Mouse (Mus musculus) MEL-GATA-1-ER (cell line): ENCODE measurements at regions not wholly inside any gene's neighbourhood (a gene's known extent, or its start where the extent isn't known, plus 50 kb on each side); places are given as distances from the start of the nearest gene placed in this dataset.

Experiments
- DNase-seq: peaks from one replicate; pipeline ENCODE4 v3.0.0-alpha.2; 2012; ENCODE audit warnings: low read depth; ENCODE audit errors: extremely low read depth

DNA sequence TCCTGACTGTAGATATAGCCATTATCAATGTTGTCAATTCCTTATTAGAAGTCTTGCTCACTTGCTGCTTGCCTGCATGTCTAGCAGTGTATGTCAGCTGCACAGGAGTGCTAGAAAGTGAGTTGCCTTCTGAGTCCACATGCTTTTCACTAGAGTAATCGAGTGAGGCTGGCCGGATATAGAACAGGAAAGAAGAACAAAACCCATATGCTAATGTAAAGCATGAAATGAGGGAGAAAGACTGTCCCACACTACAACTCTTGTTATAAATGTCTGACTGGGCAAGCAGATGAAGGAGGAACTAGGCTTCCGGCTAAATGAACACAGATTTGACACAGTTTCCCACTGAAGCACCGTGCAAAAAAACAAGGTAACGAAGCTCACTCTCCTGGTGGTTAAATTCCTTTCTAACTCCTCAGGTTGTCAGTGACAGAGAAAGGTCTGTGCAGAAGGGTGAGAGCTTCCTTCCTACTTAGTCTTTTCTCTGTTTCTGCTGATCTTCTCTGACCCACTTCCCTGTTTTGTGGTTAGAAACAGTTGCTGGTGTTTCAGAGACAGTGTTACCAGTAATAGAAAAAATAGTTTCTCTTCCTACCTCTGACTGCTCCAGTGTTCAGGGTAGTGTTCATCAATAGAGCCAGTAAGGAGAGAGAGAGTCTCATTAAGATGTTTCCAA, 399.0 kb downstream of the Atp23 start:
- DNase-seq, result peak; percentile 19

DNA sequence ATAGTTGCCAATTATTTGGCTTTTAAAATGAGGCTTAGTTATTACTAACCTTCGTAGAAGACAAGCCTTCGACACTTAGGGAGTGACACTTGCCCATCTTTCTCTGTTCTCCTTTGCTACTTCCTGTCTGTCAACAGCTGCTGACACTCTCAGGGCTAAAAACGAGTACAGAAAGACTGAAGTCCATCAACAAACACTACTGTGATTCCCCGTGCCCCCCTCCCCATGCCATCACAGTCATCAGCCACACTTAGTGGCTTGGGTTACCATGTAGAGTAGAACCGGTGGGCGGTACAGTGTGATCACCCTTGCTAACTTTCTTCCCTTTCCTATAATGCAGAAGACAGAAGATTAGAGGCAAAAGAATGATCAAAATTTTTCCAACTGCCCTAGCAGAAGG, 402.4 kb downstream of the Atp23 start:
- no peak for DNase-seq

DNA sequence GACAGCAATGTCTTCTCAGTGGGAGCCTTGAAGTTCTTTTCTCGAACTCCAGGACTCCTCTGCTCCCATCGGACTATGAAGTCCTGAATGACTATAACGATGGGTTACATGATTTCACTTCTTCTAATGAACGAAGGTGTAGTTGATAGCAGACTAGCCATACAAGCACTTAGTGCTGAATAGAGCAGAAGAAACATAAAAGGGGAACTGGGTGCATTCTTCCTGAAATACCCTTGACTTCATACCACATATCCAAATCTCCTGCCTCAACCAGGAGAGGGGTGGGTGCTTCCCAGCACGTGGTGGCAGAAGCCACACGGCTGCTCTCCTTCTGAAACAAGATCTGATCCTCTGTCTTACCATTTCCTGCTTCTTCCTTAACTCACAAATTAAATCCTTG, 407.4 kb downstream of the Atp23 start:
- DNase-seq, result no peak

DNA sequence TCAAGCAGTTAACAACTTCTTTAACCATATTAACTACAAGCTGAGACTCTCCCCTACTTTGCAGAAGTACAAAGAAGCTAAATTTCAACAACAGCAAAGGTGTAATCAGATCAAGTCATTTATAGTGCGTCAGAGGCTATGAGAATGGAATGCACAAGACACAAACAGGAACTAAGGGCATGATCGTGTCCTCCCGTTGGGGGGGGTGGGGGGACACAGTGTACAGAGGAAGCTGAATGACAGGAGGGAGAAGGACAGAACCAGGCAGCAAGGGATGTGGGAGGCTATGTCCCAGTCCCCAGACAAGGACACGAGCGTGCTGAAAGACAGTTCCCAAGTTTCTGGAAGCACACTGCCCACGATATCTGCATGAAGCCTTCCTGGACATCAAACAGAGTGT, 408.9 kb downstream of the Atp23 start:
- DNase-seq, result no peak

DNA sequence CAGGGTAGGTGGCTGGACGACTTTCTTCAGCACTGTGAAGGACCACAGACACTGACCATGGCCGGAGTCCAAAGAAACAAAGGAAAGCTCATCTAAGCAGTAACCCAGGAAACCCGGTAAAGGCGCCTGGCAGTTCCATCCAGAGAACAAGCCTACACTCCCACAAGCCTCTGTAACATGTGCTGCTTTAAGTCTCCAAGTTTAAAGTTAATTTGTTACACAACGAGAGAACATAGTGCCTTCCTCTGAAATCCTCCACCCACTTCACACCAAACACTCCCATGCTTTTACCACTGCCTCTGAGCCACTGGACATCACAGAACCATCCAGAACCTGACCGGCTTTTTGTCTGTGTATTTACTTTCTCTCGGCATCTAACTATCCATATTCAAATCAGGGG, 416.0 kb downstream of the Atp23 start:
- no peak for DNase-seq

DNA sequence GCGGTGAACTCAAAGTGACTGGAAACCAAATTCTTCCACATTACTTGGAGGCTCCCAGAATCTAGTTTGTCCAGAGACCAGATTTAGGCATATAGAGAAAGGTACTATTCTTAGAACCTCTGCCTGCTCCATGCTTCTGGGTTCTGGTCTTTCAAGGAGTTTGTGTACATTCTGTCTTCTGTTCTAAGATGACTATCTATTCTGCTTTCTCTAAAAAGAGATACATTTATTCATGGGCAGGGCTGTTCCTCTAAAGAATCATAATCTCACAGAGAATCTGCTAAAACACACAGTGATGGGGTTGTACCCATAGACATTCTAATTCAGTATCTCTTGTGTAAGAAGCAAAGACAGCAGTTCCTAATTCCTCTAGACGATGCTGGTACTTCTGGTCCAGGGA, 417.7 kb downstream of the Atp23 start:
- DNase-seq, result no peak

DNA sequence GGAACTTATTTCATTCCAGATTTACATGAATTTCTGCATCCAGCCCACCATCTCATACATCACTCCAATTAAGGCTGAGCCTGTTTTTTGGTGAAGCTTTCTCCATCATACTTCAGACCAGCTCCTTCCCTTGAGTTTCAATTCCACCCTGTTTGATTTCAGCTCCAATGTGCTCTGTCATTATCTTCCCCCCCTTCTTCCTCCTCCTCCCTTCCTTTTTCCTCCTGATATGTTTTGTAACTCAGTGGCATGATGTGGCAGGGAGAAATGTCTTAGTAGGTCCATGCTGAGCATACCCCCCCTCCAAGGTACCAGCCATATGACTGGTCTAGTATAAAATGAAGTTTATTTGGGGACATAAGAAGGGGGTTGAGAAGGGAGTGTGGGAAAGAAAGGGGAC, 420.8 kb downstream of the Atp23 start:
- DNase-seq, result no peak

DNA sequence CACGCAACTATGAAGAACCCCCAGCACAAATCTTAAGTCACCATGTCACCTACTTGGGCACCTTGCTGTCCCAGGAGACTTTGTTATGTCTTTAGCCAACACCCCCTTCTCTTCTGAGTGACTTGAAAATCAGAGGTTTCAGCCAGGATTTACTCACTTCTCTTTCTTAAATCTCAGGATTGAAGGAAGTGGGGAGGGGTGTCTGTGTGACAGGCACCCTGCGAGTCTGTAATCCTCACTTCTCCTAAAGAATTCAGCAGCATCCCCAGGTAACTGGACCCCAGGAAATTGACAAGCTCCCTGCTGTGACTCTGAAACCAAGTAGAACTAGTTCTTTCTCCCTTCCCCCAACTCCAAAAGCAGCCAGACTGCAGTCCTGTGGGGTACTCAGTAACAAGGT, 421.4 kb downstream of the Atp23 start:
- DNase-seq, result no peak

DNA sequence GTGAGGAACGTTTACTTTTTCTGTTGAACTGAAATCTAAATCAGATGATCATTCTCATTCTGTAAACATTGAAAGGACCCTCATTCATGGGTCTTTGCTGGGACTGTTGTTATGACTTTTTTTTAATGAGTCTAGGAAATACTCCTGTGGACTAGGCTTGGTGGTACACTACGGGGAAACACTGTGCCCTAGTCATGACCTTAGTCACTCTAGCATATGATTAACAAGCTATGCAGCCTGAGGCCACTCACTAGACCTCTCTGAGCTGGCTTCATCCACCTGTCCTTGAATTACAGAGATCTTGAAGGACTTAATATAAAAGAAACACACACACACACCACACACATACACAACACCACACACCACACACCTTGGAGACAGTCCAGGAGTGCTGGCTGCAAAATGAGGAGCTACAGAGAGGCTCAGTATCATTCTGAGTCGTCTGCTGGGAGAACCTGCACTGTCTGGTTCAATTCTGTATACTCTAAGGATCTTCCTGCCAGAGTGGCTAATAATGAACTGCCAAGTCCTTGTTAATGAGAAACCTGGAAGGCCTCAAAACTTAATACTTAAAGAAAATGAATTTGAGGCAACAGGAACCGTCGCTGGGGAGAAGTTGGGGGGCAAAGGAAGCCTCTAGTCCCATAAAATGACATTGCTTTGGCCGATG, 428.0 kb downstream of the Atp23 start:
- no peak for DNase-seq

DNA sequence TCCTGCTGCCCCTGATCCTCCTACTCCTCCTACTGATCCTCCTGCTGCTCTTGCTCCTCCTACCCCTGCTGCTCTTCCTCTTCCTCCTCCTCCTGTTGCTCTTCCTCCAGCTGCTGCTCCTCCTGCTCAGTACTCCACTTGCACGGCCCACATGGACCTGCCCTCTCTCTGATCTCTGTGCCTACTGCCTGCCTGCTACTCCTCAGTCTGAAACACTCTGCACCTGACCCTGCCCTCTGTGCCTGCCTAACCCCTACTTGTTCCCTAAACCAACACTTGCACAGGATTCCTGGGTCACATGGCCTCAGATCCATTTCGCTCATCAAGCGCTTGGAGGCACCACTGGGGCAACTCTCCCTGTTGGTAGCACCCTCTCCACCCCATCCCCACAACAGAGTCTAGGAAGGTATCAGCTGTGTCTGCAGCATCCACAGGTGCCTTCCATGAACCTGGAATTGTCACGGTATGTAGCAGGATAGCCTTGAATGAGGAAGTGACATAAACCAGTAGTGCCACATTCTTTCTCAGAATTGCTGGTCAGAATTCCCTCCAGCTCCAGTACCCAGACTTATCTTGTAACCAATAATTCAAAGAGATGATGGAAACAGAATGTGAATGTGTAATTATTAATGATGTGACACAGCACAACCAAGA, 430.2 kb downstream of the Atp23 start:
- no peak for DNase-seq

DNA sequence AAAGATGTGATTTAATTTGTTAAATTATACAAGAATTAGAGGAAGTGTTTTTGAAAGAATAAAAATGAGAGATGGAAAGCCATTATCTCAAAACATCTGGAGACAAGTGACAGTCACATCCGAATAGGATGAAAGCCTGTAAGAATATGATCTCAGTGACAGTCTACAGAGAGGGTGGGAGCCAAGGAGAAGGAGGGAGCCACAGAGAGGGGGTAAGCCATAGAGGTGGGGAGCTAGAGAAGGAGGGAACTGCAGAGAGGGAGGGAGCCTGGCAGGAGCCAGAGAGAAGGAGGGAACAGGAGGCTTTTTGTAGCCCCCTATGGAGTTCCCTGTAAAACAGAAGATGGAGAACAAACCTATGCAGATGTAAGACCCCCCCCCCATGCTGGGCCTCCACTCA, 438.4 kb downstream of the Atp23 start:
- no peak for DNase-seq

DNA sequence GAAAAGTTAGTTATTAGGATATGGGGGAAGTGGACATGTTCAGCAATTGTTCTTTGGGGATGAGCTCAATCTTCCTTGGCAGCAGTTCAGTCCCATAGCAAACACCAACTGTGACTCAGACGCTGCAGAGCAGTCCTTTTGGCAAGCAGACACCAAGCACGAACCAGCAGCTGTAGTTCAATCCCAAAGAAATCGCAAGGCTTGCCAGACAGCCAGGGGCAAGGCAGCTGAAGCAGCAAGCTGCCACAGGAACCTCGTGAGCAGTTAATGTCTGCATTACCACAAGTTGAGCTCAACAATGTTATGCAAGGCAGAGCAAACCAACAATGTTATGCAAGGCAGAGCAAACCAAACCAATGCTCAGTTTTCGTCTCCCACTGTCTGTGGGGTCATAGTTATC, 442.6 kb downstream of the Atp23 start:
- no peak for DNase-seq

DNA sequence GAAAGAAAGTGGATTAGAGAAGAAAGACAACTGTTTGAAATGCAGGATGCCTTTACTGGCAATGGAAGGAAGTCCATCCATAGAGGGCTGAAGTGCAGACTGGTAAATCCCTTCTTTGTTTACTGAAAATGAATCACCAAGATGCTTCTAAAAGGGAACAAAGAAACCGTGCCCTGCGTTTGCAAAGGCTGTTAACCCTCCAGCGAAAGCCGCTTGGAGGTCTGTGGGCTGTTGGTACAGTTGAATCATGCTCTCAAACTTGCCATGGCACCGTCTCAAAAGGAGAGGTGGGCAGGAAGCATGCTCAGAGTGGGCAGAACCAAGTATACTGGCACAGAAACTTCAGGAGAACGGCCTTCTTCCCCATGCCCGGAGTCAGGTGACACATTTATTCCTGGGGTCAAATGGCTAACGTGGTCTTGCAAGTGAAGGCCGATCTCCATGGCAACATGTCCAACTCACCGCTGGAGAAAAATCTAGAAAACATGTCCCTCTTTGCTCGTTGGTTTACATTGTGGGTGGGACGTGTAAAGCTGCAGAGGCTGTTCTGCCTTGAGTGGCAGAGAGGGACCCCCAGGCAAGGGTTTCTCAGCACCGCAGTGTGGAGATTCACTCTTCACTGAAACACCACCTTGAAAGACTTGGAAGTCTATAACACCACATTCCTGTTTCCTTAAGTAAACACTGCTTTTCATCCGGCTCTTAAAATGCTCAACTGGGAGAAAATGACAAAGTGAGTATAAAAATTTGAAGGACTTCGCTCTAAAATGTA, 448.2 kb downstream of the Atp23 start:
- no peak for DNase-seq

DNA sequence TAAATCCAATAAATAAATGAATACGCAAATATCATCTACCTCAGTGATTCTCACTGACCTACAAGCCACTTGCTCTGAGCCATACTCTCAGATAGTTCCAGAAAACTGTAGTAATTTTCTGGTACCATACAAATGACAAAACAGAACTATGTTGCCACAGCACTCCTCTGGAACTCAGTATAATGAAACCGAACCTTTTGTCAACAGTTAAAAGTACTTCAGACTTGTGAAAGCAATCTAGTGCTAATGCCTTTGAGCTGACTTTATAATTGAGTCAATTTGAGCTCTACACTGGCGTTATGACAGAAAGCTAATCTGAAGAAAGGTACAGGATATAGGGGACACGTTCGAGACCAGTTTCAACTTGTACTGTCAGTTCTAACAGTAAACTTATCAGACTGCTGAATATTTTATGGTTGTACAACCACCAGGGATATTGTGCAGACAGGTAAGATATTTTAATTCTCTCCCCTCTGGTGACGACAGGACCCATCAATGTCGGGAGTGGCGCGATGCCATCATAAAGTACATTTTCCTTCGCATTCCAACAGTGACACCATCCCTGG, 449.0 kb downstream of the Atp23 start:
- no peak for DNase-seq

DNA sequence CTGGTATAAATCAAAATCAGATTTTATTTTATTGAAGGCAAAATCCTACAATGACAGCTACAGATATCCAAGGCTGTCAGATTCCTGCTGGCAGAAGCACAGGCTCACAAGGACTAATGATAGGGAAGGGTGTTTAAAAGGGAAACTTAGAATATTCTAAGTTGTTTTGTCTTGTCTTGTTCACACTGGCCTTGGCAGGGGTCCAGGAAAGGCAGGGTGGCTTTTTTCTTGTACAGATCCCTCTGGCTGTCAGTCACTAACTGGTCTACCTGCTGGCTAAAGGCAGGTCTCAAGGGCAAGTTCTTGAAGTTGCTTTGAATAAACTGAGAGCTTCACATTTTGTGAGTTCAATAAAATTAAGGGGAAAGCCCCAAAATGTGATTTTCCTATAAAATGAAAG, 465.3 kb downstream of the Lrig3 start:
- DNase-seq, result no peak

DNA sequence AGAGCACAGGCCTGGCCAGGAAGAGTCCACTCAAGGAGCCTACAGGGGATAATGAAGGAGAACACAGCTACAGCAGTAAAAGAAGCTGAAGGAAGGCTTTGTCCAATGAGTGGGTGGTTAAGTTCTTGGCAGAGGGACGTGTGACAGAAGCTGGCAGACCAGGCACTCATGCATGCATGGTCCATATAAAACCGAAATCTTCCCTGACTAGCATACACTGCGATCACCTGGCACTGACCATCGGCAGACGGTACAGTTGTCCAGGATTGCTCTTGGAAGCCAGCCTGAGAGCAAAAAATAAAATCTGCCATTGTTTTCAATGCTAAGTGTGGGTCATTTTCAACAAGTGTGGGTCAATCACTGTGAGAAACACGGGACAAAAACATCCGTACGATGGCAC, 464.4 kb downstream of the Lrig3 start:
- no peak for DNase-seq

DNA sequence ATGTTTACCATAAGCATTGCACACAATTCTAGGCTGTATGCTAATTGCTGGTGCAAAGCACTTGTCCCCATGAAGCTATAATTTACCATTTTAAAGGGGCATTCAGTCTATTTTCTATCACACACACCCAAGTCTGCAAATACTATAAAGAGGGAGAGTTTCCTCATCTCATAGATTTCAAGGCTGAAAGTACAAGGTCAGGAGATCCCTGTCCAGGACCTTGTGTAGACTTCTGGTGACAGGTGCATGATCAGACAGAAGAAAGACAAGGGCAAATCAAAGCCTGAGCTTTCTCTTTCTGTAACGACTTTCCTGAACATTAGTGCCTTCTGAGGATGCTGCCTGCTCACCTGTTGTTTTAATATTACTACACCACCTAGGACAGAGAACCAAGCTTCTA, 463.5 kb downstream of the Lrig3 start:
- DNase-seq, result no peak

DNA sequence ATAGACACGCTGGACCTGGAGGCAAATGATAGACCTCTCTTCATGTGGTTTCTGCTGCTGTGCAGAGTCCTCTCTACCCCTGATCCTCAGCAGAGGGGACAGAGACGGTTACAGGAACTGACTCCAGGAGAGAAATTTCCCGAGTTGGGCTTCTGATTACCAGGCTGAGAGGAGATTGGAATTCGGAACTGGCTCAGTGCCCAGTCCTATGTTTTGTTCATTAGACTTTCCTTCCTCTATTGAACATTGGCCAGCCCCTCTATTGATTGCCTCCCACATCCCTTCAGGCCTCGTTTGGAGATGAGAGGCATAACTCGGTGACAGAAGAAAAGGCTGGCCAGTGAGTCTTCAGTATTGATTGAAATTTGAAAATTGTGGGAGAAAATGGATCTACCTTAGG, 456.1 kb downstream of the Lrig3 start:
- DNase-seq, result no peak

DNA sequence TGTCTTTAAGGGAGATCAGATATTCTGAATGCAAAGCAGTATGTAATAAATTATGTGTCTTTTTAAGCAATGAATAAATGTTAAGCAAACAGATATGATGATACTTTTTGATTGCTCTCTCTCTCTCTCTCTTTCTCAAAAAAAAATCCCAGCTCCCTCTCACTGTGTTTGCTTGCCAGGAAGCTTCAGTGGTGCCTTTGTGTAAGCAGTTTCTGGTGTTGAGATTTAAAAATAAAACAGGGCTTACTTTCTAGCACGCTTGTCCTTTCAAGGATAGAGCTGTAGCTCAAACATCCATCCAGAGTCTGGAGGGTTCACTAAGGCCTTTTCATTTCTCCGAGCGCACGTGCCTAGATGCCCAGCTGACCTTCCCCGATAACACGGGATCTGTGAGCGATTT, 447.8 kb downstream of the Lrig3 start:
- no peak for DNase-seq

DNA sequence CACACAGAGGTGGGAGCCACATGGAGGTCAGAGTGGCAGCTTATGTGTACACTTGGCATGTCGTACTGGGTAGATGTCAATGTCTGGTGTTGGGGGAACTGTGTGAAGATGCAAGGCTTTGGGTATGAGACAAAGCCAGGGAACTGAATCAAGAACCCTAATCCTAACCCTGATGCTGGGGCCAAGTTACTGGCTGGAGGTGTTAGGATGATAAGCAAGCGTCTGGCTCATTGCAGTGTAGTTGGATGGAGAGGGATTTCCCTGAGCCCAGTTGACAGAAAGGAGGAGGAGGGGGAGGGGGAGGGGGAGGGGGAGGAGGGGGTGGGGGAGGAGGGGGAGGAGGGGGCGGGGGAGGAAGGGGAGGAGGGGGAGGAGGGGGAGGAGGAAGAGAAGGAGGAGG, 426.3 kb downstream of the Lrig3 start:
- no peak for DNase-seq

DNA sequence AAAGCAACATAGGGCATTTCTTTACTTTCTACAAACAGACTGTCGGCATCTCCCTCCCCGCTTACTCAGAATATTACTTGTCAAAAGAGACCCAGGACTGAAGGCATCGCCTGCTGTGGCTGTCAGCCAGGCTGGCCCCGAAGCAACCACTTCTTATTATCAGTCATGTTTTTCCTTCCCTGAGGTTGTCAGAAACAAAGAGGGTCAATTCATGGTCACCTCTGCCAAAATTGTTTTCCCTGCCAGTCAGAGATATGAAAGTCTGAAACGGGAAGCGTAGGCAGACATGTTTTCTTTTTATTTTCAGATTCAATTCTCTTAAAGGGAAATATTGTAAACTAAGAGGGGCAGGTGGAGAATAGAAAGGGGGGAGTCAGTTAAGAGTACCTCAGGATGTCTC, 425.8 kb downstream of the Lrig3 start:
- DNase-seq, result no peak

DNA sequence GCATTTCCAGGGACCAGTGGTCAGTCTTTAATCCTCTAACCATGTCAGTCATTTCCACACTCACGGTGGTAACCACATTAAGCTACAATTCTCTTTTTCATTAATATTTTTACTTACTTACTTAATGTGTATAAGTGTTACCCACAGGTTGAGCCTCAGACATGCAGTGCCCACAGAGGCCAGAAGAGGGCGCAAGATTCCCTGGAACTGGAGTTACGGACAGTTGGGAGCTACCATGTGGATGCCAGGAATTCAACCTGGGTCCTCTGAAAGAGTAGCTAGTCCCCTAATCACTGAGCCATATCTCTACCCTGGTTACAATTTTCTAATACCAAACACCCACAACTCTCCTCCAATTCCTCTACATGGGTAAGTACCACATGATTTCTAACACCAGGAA, 420.5 kb downstream of the Lrig3 start:
- DNase-seq, result no peak
